Mouse (Mus musculus) erythroblast, embryonic 14.5 days (primary cell): ENCODE data around the gene Zw10.

Source experiments
- GATA1 ChIP-seq: IDR thresholded peaks from 2 replicates; pipeline ENCODE4 v1.6.1; 2012; ENCODE audit warnings: low read length, inconsistent platforms, mixed read lengths
- TAL1 ChIP-seq: IDR thresholded peaks from 3 replicates; pipeline ENCODE4 v1.6.1; 2012; ENCODE audit warnings: low read length, inconsistent platforms, mixed read lengths

GRCm38 (mm10) chr9:49087317-49087716 lies 31.9 kb downstream of the Zw10 start:
- TF ChIP-seq TAL1 = no peak
- no peak for TF ChIP-seq GATA1
